Mouse (Mus musculus) left cerebral cortex, postnatal 10 days (tissue): ENCODE measurements around the gene Zfp148. TPM values are rescaled to one million over a fixed set of nuclear protein-coding genes. Genes with fewer than 3 reads are reported as not detected.

Experiments
- DNase-seq, 2 experiments: peaks; one replicate each; pipeline ENCODE4 v3.0.0; 2021 to 2022; ENCODE audit warnings: low spot score in 2 of 2, mixed read lengths in 1 of 2; ENCODE audit errors: extremely low spot score in 1 of 2
- intact Hi-C: fragments of 180-260 bp; cut with DNase I; formaldehyde crosslinking; loops from one replicate; pipeline ENCODE4 v1.15.1; 2025
- total RNA-seq, 2 experiments: library from RNA; stranded (reverse); gene quantifications; 2 replicates each; pipeline ENCODE4 v1.2.3; 2021

The Zfp148 gene
- total RNA-seq = 10 to 100 TPM; 86.2 to 99.7 TPM

- DNase-seq = peak; percentile 92 to 96
- intact Hi-C loops = loop anchor here (5.0 kb wide), 1 partner anchor 357 kb away; no protein-coding TSS in a partner anchor
Measured at GRCm38 (mm10) chr16:33379944-33380881, at the start of gene Zfp148. Gene Zfp148 (plus strand): TSS chr16:33380836.

GRCm38 (mm10) chr16:33333015-33333414 lies 47.6 kb upstream of the Zfp148 start:
- intact Hi-C loops = no loop called here
- DNase-seq = no peak

- DNase-seq = peak; percentile 21 to 72
- intact Hi-C loops = no loop called here
Measured at GRCm38 (mm10) chr16:33337177-33337576, 43.5 kb upstream of the Zfp148 start.

GRCm38 (mm10) chr16:33337681-33338080 lies 43.0 kb upstream of the Zfp148 start:
- no peak for DNase-seq
- intact Hi-C loops = no loop called here

GRCm38 (mm10) chr16:33338492-33338891 lies 42.1 kb upstream of the Zfp148 start:
- no peak for DNase-seq
- intact Hi-C loops = no loop called here

GRCm38 (mm10) chr16:33339476-33339875 lies 41.2 kb upstream of the Zfp148 start:
- intact Hi-C loops = no loop called here
- no peak for DNase-seq

GRCm38 (mm10) chr16:33342356-33342755 lies 38.3 kb upstream of the Zfp148 start:
- no peak for DNase-seq
- intact Hi-C loops = no loop called here

- no peak for DNase-seq
- intact Hi-C loops = no loop called here
Measured at GRCm38 (mm10) chr16:33343106-33343505, 37.5 kb upstream of the Zfp148 start.

- intact Hi-C loops = no loop called here
- no peak for DNase-seq
Measured at GRCm38 (mm10) chr16:33343601-33344000, 37.0 kb upstream of the Zfp148 start.

- peak; percentile 52 to 54 for DNase-seq
- intact Hi-C loops = no loop called here
Measured at GRCm38 (mm10) chr16:33344379-33344778, 36.3 kb upstream of the Zfp148 start.

- intact Hi-C loops = no loop called here
Measured at GRCm38 (mm10) chr16:33344875-33345274, 35.8 kb upstream of the Zfp148 start.

GRCm38 (mm10) chr16:33346376-33346775 lies 34.3 kb upstream of the Zfp148 start:
- no peak for DNase-seq
- intact Hi-C loops = no loop called here

More at GRCm38 (mm10) chr16:33344875-33345274, 35.8 kb upstream of the Zfp148 start:
- DNase-seq = peak in 1 of 2 experiments; percentile 39

- no peak for DNase-seq
- intact Hi-C loops = no loop called here
Measured at GRCm38 (mm10) chr16:33347134-33347533, 33.5 kb upstream of the Zfp148 start.

GRCm38 (mm10) chr16:33357805-33358204 lies 22.8 kb upstream of the Zfp148 start:
- intact Hi-C loops = no loop called here
- DNase-seq = no peak

GRCm38 (mm10) chr16:33365772-33366171 lies 14.9 kb upstream of the Zfp148 start:
- DNase-seq = no peak
- intact Hi-C loops = no loop called here

- intact Hi-C loops = no loop called here
Measured at GRCm38 (mm10) chr16:33368632-33369031, 12.0 kb upstream of the Zfp148 start.

GRCm38 (mm10) chr16:33370836-33371235 lies 9.8 kb upstream of the Zfp148 start:
- intact Hi-C loops = no loop called here
- DNase-seq = no peak

More at GRCm38 (mm10) chr16:33368632-33369031, 12.0 kb upstream of the Zfp148 start:
- no peak for DNase-seq

GRCm38 (mm10) chr16:33372611-33373010 lies 8.0 kb upstream of the Zfp148 start:
- no peak for DNase-seq
- intact Hi-C loops = no loop called here

GRCm38 (mm10) chr16:33373326-33373725 lies 7.3 kb upstream of the Zfp148 start:
- no peak for DNase-seq
- intact Hi-C loops = no loop called here

GRCm38 (mm10) chr16:33376266-33376665 lies 4.4 kb upstream of the Zfp148 start:
- no peak for DNase-seq
- intact Hi-C loops = no loop called here
